Mouse (Mus musculus): ENCODE data around the gene Brd2. TPM values are rescaled to one million over a fixed set of nuclear protein-coding genes. Genes with fewer than 3 reads are reported as not detected.
A peak's percentile ranks its signal among the peaks of the same experiment; 100 is the strongest.

Brd2 gene
- total RNA-seq, 2 experiments from 2014 or later = 71.6 to 77.3 TPM

DNA sequence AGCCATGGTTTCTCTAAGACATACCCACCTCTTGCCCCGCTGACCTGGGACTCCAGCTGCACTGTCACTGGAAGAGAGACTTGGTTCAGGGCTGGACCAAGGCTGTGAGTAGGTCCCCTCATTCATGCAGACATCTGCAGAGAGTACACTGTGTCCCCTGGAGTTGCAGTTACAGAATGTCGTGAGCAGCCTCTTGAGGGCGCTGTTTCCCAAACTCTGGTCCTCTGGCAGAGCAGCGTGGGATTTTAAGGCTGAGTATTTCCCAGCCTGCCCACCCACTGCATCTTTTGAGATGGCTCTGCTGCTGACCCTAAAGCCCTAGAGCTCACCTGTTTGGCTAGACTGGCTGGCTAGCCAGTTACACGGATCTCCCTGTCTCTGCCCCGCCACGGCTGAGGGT lies 31.5 kb downstream of the Brd2 start:
- no peak for DNase-seq (ENCODE audit: low spot score)

DNA sequence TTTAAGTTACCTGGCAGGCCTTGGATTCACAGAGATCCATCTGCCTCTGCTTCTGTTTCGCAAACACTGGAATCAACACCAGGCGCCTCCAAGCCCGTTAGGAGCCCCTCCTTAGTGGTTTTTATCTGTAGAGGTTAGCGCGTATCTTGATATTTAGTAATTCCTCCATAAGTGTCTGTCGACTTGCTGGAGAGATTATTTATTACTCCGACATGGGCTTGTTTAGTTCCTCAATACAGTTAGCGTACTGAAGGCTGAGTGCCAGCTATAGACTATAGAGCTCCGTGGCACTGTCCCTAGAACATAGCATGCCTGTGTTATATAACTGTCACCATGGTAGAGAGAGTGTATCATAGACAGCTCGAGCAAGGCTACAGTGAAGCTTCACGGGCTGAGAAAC lies 34.3 kb downstream of the Brd2 start:
- DNase-seq (ENCODE audit: low spot score) = no peak

DNA sequence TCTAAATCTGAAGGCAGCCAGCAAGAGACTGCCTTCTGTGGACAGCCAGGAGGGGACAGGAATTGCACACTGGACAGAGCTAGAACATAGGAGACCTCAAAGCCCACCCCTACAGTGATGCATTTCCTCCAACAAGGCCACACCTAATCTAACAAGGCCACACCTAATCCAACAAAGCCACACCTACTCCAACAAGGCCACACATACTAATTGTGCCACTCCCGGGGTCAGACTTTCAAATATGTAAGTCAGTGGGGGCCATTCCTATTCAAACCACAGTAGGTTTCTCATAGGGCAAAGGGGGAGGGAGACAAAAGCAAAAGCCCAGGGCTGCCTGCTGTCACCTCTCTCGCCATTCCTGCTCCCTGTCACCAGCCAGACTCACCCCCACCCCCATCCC lies 35.0 kb downstream of the Brd2 start:
- no peak for DNase-seq (ENCODE audit: low spot score)

DNA sequence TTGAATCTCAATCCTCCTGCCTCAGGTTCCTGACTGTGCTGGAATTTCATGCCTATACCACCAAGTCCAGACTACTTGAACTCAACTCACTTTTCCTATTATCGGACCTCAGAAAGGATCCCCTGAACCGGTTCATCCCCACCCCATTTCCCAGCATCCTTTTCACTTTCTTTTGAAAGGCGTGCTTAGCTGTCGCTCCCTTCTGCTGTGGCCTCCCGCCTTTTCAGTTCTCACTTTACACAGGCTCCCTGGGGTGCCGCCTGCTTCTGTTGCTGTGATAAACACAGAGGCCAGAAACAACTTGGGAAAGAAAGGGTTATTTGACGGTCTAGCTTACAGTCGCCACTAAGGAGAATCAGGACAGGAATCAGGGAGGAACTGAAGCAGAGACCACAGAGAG lies 39.3 kb downstream of the Brd2 start:
- DNase-seq (ENCODE audit: low spot score) = no peak

DNA sequence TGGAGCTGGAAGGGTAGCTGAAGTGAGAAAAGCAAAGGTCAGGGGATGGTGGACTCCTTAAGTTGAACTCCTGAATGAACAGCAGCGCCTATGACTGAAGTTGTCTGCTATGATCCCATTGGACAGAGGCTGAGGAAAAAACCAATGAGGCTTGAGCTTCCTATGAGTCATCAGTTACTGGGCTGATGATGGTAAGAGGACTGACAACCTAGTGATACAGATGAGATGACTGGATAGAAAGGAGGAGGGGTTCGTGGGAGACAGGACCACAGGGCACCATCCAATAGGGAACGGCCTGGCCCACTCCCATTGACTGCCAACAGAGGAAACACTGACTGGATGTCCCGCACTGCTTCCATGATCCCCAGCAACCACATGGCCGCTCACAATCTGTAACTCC lies 42.8 kb downstream of the Brd2 start:
- peak; percentile 45 for DNase-seq (ENCODE audit: low spot score)

DNA sequence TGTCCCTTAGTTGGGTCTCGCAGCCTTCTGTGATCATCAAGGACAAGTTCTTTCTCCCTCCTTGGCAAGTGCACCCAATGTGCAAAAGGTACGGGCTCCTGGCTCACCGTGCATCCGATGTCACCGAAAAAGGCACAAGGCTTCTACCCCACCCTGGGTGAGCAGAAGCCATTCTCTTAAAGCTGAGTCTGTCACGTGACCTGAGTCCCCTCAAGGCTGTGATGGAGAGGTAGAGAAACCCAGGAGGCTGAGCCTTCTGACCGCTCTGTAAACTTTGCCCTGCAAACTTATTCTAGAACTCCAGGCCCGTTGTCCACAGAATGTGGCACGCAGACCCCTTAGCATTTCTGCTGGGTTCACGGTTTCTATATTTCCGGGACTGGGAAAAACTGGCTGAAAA lies 43.4 kb downstream of the Brd2 start:
- DNase-seq (ENCODE audit: low spot score) = no peak

DNA sequence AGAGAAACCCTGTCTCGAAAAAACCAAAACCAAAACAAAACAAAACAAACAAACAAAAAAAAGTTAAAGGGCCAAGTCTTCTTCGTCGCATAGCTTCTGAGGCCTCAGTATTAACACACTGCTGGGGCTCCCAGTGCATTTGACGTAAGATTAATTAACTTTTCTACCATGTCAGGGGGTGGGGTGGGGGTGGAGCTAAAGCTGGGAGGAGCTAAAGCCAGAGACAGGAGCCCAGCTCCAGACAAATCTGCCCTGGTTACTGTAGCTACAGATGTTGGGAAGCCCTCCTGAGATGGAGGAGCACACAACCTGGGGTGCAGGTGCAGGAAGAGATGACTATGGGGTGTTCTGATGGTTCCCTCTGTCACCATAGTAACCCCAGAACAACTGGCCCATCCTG lies 44.3 kb downstream of the Brd2 start:
- no peak for DNase-seq (ENCODE audit: low spot score)

DNA sequence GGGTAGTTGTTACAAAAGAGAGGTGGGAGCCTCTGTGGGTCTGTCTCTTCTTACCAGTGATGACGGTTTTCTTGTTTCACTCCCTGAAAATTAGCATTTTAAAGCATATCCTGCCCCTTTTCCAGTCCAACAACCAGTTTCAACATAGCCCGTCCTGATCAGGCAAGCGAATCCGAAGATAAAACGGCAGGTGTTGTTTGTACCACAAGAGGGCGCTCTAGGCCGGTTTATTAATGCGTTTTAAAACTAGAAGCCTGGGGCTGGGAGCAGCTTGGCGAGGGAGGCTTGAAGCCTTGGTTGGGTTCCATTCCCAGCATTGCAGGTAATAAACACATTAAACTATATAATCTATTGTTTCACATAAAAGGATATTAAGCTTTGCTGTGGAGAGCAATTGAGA lies 44.9 kb downstream of the Brd2 start:
- peak; percentile 70 for DNase-seq (ENCODE audit: low spot score)

DNA sequence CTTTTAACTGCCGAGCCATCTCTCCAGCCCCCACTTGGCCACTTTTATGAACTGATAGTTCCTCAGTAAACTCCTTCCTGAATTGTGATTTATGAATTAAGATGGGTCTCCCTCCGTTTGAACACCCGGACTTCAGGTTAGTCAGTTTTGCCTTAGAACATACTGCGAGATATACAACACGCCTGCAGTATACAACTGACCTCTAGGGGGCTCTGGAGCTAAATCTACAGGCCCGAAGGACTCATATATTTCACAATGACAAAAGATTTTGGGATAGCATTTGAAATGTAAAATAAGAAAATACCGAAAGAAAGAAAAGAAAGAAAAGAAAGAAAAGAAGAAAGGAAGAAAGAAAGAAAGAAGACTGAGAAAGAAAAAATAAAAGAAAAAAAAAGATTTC lies 47.2 kb downstream of the Brd2 start:
- DNase-seq (ENCODE audit: low spot score) = peak; percentile 70

DNA sequence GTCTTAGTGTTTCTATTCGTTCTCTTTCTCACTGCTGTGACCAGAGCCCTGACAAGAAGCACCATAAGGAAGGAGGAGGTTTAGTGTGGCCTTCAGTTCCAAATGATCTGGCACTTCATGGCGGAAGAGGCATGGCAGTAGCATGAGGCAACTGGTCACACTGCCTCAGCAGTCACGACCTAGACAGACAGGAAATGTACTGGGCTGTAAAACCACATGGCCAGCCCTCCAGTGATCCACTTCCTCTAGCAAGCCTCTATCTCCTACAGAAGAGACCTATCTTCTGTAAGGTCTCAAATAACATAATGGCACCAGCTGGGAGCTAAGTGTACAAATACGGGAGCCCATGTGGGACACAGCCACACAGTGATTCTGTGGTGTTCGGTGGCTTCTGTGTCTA lies 50.3 kb downstream of the Brd2 start:
- DNase-seq (ENCODE audit: low spot score) = no peak

DNA sequence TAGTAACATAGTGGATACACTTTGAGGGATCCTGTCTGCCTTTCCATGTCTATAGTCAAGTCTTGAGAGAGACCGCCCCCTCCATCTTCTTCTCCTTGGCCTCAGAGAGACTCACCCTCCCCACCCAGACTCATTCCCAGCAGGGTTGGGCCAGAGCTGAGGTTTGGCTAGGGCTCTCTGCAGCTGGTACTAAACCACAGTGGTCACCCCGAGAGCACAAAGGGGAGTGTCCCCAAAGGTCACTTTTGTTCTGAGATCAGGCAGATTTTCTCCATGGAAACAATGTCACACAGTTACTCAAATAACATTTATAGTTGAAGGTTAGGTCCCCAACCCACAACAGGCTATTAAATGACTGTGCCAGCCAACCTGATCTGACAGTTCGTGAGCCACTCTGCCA lies 53.6 kb downstream of the Brd2 start:
- DNase-seq (ENCODE audit: low spot score) = no peak

Other genes starting within 250 kb of the Brd2 start
- not detected for gene Gm7029, start 248.8 kb downstream of the Brd2 start, total RNA-seq (2021)
- under 1 TPM in 1 of 2 experiments, not detected in 1; 0.34 TPM for gene Kifc1, start 232.0 kb downstream of the Brd2 start, total RNA-seq (2021)
- gene Platr17, start 217.5 kb downstream of the Brd2 start, total RNA-seq (2021) = not detected
- 10 to 100 TPM; 12.0 to 13.7 TPM for gene Daxx, start 213.2 kb downstream of the Brd2 start, total RNA-seq (2021)
- 10 to 100 TPM; 30.2 to 31.7 TPM for gene Tapbp, start 206.7 kb downstream of the Brd2 start, total RNA-seq (2021)
- 10 to 100 TPM; 14.2 to 16.4 TPM for gene Zbtb22, start 206.7 kb downstream of the Brd2 start, total RNA-seq (2021)
- gene Rgl2, start 193.1 kb downstream of the Brd2 start, total RNA-seq (2021) = 10 to 100 TPM; 26.4 to 31.9 TPM
- 10 to 100 TPM; 64.8 to 68.8 TPM for gene Pfdn6, start 182.3 kb downstream of the Brd2 start, total RNA-seq (2021)
- 1 to 10 TPM; 8.7 to 8.8 TPM for gene Wdr46, start 182.0 kb downstream of the Brd2 start, total RNA-seq (2021)
- 1 to 10 TPM; 1.5 to 1.7 TPM for gene B3galt4, start 171.1 kb downstream of the Brd2 start, total RNA-seq (2021)
- gene Vps52, start 166.8 kb downstream of the Brd2 start, total RNA-seq (2021) = 10 to 100 TPM; 29.6 to 33.5 TPM
- gene Rps18, start 166.6 kb downstream of the Brd2 start, total RNA-seq (2021) = 100 to 1,000 TPM; 367 to 381 TPM
- gene H2-K1, start 122.3 kb downstream of the Brd2 start, total RNA-seq (2021) = 10 to 100 TPM; 47.2 to 57.7 TPM
- 10 to 100 TPM; 12.5 to 13.5 TPM for gene Ring1, start 98.0 kb downstream of the Brd2 start, total RNA-seq (2021)
- gene H2-Ke6, start 94.6 kb downstream of the Brd2 start, total RNA-seq (2021) = 10 to 100 TPM; 80.3 to 82.1 TPM
- gene Slc39a7, start 91.0 kb downstream of the Brd2 start, total RNA-seq (2021) = 10 to 100 TPM; 41.0 to 50.2 TPM
- 10 to 100 TPM; 34.9 to 37.0 TPM for gene Rxrb, start 90.8 kb downstream of the Brd2 start, total RNA-seq (2021)
- gene Col11a2, start 83.2 kb downstream of the Brd2 start, total RNA-seq (2021) = 1 to 10 TPM; 2.9 TPM
- gene H2-Oa, start 30.3 kb downstream of the Brd2 start, total RNA-seq (2021) = not detected
- gene H2-DMa, start 3.1 kb downstream of the Brd2 start, total RNA-seq (2021) = 1 to 10 TPM; 2.6 to 3.2 TPM
- gene H2-DMb2, start 20.7 kb upstream of the Brd2 start, total RNA-seq (2021) = under 1 TPM; 0.17 to 0.53 TPM
- under 1 TPM; 0.16 to 0.78 TPM for gene H2-DMb1, start 30.4 kb upstream of the Brd2 start, total RNA-seq (2021)
- 1 to 10 TPM in 1 of 2 experiments, under 1 TPM in 1; 0.98 to 3.6 TPM for gene Tap1, start 64.9 kb upstream of the Brd2 start, total RNA-seq (2021)
- gene Psmb9, start 65.1 kb upstream of the Brd2 start, total RNA-seq (2021) = 1 to 10 TPM in 1 of 2 experiments, under 1 TPM in 1; 0.73 to 3.8 TPM
- 1 to 10 TPM; 3.2 to 6.7 TPM for gene Psmb8, start 75.1 kb upstream of the Brd2 start, total RNA-seq (2021)
- gene Tap2, start 80.9 kb upstream of the Brd2 start, total RNA-seq (2021) = 1 to 10 TPM; 4.1 to 6.6 TPM
- gene H2-Ob, start 116.3 kb upstream of the Brd2 start, total RNA-seq (2021) = under 1 TPM; 0.14 to 0.33 TPM
- 1 to 10 TPM; 3.0 to 4.8 TPM for gene H2-Ab1, start 135.1 kb upstream of the Brd2 start, total RNA-seq (2021)
- 1 to 10 TPM; 3.7 to 5.9 TPM for gene H2-Aa, start 165.2 kb upstream of the Brd2 start, total RNA-seq (2021)
- 1 to 10 TPM; 3.9 to 5.6 TPM for gene H2-Eb1, start 183.2 kb upstream of the Brd2 start, total RNA-seq (2021)
- gene H2-Eb2, start 203.0 kb upstream of the Brd2 start, total RNA-seq (2021) = not detected
- gene Btnl2, start 232.2 kb upstream of the Brd2 start, total RNA-seq (2021) = under 1 TPM; 0.14 to 0.33 TPM